Mouse (Mus musculus) urinary bladder, postnatal 14 days (tissue): Measurements from ENCODE around the gene Vmn1r212.
"Not testable (repeated sequence)": the region's sequence is repeated elsewhere in the genome, so short reads cannot be mapped to it uniquely, and the experiment has no call there.

ENCODE experiments used
- DNase-seq: peaks from one replicate; pipeline ENCODE4 v3.0.0; 2021; ENCODE audit warnings: low spot score

Vmn1r212 gene

GRCm38 (mm10) chr13:22884105-22884504, at the start of gene Vmn1r212:
Gene Vmn1r212, minus strand, starts transcription at chr13:22884205.
- no peak for DNase-seq

GRCm38 (mm10) chr13:22879257-22879656, 4.7 kb downstream of the Vmn1r212 start:
- DNase-seq, result no peak

GRCm38 (mm10) chr13:22857461-22857860, 26.5 kb downstream of the Vmn1r212 start, which contains the start of gene Vmn1r211:
Gene Vmn1r211, minus strand, starts transcription at chr13:22857561.
- DNase-seq, result no peak

DNA sequence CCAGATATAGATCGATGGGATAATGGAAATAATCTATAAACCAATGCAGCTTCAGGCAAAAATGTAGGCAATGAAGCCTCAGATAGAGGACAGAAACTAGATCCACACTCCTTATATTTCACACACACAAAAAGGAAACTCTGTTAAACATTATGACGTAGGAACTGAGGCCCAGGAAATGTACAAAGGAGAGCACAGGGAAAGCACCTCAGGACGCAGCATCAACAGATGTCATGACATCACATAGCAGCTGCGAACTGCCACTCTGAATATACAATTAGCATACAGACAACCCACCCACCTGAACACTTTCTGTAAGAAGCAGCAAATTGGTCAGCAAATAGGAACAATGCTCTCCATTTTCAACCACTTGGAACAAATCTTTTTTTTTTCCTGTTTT, 29.2 kb downstream of the Vmn1r212 start:
- DNase-seq, result no peak

- no peak for DNase-seq
Observed at GRCm38 (mm10) chr13:22846798-22847197, 37.2 kb downstream of the Vmn1r212 start.

- not testable (repeated sequence) for DNase-seq
Observed at GRCm38 (mm10) chr13:22844304-22844703, 39.7 kb downstream of the Vmn1r212 start.
